Mouse (Mus musculus): ENCODE results near the gene Aff4. TPM values are rescaled to one million over a fixed set of nuclear protein-coding genes. Genes with fewer than 3 reads are reported as not detected.

Gene Aff4
- total and polyA plus RNA-seq, 2 experiments from 2014 or later = 36.0 to 70.1 TPM

DNA sequence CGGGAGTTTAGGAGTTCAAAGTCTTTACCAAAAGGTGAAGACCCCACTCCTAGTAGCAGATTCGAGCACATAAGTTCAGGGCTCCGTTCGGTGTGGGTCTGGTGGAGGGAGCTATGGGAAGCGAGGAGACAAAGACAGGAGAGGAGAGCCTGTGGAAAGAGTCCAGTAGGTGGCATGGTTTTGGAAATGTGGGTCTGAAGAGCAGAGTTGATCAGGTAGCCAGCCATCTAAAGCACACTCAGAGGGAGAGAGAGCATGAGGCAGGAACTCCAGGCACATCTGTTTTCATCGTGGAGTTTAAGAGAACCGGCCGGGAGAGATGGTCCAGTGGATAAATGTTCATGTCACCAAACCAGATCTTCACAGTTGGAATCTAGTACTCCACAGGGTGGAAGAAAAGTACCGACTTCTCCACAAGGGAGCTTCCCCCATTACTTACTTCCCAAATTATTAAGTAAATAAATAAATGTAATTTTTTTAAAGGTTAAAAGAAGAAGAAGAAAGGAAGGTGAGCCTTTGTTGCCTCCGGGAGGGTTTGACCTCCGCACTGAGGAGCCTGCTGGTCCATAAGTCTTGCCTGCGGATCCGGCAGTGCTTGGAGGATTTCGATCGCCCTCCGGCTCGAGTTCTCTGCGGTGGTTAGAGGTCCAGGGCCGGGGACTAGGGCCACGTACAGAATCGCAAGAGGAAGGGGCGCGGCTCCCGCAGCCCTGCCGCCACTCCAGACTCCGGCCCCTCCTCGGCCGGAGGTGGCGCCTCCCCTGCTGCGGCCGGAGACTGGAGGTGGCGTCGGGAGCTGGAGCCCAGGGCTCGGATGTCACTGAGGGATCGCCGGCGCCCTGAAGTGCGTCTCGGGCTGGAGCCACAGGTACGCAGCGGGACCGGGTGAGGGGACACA lies 106.1 kb downstream of the Aff4 start, which contains the start of the genes Gm10447 and Shroom1:
Gene Gm10447, minus strand, starts transcription at position 637 of the 898 bp plus-strand sequence.
Gene Shroom1, plus strand, starts transcription at position 732 of the 898 bp plus-strand sequence.
- peak within 1 kb of the TSS; percentile 92 for H3K4me2 ChIP-seq (ENCODE audit: low read depth, low read length)
- no peak within 1 kb of the TSS for H3K27ac ChIP-seq (ENCODE audit: low read depth)
- peak; percentile 84 for ATAC-seq (ENCODE audit: insufficient read depth, low read depth)

DNA sequence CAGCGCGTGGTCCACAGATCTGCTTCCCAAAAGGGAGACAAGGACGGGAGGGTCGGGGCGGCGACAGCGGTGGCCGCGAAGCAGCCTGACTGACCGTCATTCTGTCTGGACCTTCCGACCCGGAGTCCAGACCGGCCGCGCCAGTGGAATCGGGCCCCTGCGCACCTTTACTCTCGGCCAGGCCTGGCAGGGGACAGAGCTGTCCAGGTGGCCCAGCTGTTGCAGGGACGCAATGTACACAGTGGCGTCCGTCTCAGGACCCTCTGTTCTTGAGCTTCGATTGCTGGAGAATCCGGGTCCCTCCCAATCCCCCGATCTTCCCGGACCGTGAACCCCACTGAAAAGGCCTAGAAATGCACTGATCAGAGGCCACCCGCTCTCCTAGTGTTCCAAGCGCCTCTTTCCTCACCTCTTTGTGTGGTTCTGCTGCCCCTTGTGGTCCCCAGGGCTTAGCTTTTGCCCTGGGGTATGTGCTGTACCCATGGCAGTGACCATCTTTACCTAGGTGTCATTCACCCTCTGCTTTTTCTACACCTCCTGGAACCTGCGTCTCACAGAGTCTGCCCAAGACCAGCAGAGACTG lies 106.8 kb downstream of the Aff4 start:
- 8% methylated on average over 28 of the region's 29 CpGs for WGBS
- TF ChIP-seq EP300 (IDR thresholded peaks at IDR 0.05; ENCODE audit: low read depth) (no peak), CTCF (IDR thresholded peaks at IDR 0.05; ENCODE audit: low read depth) (peak; percentile 9; the same call in 1 of the 2 replicates)
- DNase-seq (ENCODE audit: low spot score) (no peak), ATAC-seq (ENCODE audit: insufficient read depth, low read depth) (peak; percentile 22; the same call in 1 of the 2 replicates)
- H3K4me3 ChIP-seq (ENCODE audit: low read depth, low read length) = peak overlapping the region; percentile 60
- no peaks in the 10 kb centered on the region for H3K36me3 ChIP-seq (replicated peaks; ENCODE audit: control insufficient read depth, insufficient read depth, low read length)
- peaks cover 13% of the 10 kb centered on the region for H3K27me3 ChIP-seq (ENCODE audit: control insufficient read depth, insufficient read depth, low read length)
- peak overlapping the region; percentile 27 for H3K9ac ChIP-seq (replicated peaks; ENCODE audit: low read depth, low read length)
- no peaks in the 10 kb centered on the region for H3K9me3 ChIP-seq (replicated peaks; ENCODE audit: control insufficient read depth, low read length)
- no peaks in the 10 kb centered on the region for H3K4me1 ChIP-seq (ENCODE audit: control insufficient read depth, insufficient read depth)
- H3K4me2 ChIP-seq (ENCODE audit: low read depth, low read length) = peak overlapping the region; percentile 92
- H3K27ac ChIP-seq (ENCODE audit: low read depth) = no peak overlapping the region

More for the DNA sequence above, 106.1 kb downstream of the Aff4 start, which contains the start of the genes Gm10447 and Shroom1:
- H3K9ac ChIP-seq (replicated peaks; ENCODE audit: low read depth, low read length) = peak within 1 kb of the TSS; percentile 27
- no peaks in the 10 kb centered on the region for H3K36me3 ChIP-seq (replicated peaks; ENCODE audit: control insufficient read depth, insufficient read depth, low read length)
- peak; percentile 39 for TF ChIP-seq CTCF (IDR thresholded peaks at IDR 0.05; ENCODE audit: low read depth)
- TF ChIP-seq EP300 (IDR thresholded peaks at IDR 0.05; ENCODE audit: low read depth) = no peak
- no peaks in the 10 kb centered on the region for H3K4me1 ChIP-seq (ENCODE audit: control insufficient read depth, insufficient read depth)
- peak; percentile 59 for DNase-seq (ENCODE audit: low spot score)
- 3% methylated on average over 42 of the region's 42 CpGs for WGBS
- H3K27me3 ChIP-seq (ENCODE audit: control insufficient read depth, insufficient read depth, low read length) = peaks cover 5% of the 10 kb centered on the region; the same call in 1 of the 2 replicates
- H3K4me3 ChIP-seq (ENCODE audit: low read depth, low read length) = peak within 1 kb of the TSS; percentile 60
- H3K9me3 ChIP-seq (replicated peaks; ENCODE audit: control insufficient read depth, low read length) = no peaks in the 10 kb centered on the region

DNA sequence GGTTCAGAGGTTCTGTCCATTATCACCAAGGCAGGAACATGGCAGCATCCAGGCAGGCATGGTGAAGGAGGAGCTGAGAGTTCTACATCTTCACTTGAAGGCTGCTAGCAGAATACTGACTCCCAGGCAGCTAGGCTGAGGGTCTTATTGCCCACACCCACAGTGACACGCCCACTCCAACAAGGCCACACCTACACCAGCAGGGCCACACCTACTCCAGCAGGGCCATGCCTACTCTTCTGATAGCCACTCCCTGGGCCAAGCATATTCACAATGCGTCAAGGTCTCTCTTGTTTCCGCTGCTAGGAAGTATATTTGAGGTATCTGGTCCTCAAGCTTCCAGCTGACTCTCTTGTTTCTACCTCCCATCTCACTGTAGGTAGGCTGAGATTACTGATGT lies 108.4 kb downstream of the Aff4 start:
- H3K36me3 ChIP-seq (replicated peaks; ENCODE audit: control insufficient read depth, insufficient read depth, low read length) = no peaks in the 10 kb centered on the region
- no peak overlapping the region for H3K4me3 ChIP-seq (ENCODE audit: low read depth, low read length)
- no peak overlapping the region for H3K9ac ChIP-seq (replicated peaks; ENCODE audit: low read depth, low read length)
- TF ChIP-seq EP300 (IDR thresholded peaks at IDR 0.05; ENCODE audit: low read depth) = no peak
- no peak for TF ChIP-seq CTCF (IDR thresholded peaks at IDR 0.05; ENCODE audit: low read depth)
- ATAC-seq (ENCODE audit: insufficient read depth, low read depth) = no peak
- DNase-seq (ENCODE audit: low spot score) = no peak
- no peak overlapping the region for H3K4me2 ChIP-seq (ENCODE audit: low read depth, low read length)
- WGBS = 72% methylated on average over 3 of the region's 3 CpGs
- H3K27ac ChIP-seq (ENCODE audit: low read depth) = no peak overlapping the region
- no peaks in the 10 kb centered on the region for H3K9me3 ChIP-seq (replicated peaks; ENCODE audit: control insufficient read depth, low read length)
- H3K27me3 ChIP-seq (ENCODE audit: control insufficient read depth, insufficient read depth, low read length) = peaks cover 27% of the 10 kb centered on the region
- no peaks in the 10 kb centered on the region for H3K4me1 ChIP-seq (ENCODE audit: control insufficient read depth, insufficient read depth)

DNA sequence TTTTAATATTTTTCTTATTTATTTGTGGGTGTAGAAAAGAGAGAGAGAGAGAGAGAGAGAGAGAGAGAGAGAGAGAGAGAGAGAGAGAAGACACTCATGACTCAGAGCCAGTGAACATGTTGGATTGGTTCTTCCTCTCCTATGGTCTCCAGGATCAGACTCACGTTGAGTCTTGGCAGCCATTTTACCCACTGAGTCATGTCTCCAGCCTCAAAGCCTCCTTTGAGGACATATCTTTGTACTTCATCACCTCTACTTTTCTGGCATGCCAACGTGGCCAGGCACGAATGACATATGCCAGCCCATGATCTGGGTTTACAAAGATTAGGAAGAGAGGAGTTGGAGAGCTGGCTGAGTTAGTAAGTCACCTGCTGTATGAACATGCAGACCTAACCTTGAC lies 109.6 kb downstream of the Aff4 start:
- no peak overlapping the region for H3K27ac ChIP-seq (ENCODE audit: low read depth)
- no peak for ATAC-seq (ENCODE audit: insufficient read depth, low read depth)
- H3K36me3 ChIP-seq (replicated peaks; ENCODE audit: control insufficient read depth, insufficient read depth, low read length) = no peaks in the 10 kb centered on the region
- WGBS = 45% methylated on average over 3 of the region's 3 CpGs
- DNase-seq (ENCODE audit: low spot score) = no peak
- TF ChIP-seq CTCF (IDR thresholded peaks at IDR 0.05; ENCODE audit: low read depth) (no peak), EP300 (IDR thresholded peaks at IDR 0.05; ENCODE audit: low read depth) (no peak)
- H3K4me3 ChIP-seq (ENCODE audit: low read depth, low read length) = no peak overlapping the region
- H3K9me3 ChIP-seq (replicated peaks; ENCODE audit: control insufficient read depth, low read length) = no peaks in the 10 kb centered on the region
- no peaks in the 10 kb centered on the region for H3K4me1 ChIP-seq (ENCODE audit: control insufficient read depth, insufficient read depth)
- peaks cover 39% of the 10 kb centered on the region for H3K27me3 ChIP-seq (ENCODE audit: control insufficient read depth, insufficient read depth, low read length)
- no peak overlapping the region for H3K4me2 ChIP-seq (ENCODE audit: low read depth, low read length)
- no peak overlapping the region for H3K9ac ChIP-seq (replicated peaks; ENCODE audit: low read depth, low read length)

DNA sequence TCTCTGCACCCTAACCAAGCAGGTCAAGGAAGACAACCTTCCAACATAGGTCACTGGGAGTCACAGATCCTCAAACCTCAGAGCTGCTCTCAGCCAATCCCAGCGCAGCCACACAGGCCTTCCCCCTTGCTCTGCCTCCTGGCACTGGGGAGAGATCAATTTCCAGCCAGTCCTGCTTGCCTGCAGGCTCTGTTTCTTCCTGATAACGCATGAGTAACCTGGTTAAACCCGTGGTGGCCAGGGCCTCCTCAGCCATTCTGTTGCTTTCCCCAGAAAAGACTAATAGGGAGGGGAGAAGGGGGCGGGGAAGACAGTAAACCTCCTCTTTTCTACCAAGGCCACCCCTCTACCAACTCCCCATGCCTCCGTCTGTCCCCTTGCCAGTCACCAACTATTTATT lies 111.1 kb downstream of the Aff4 start:
- WGBS = 51% methylated on average over 5 of the region's 5 CpGs
- Histone ChIP-seq H3K9ac (replicated peaks; ENCODE audit: low read depth, low read length) (no peak overlapping the region), H3K9me3 (replicated peaks; ENCODE audit: control insufficient read depth, low read length) (no peaks in the 10 kb centered on the region), H3K27me3 (ENCODE audit: control insufficient read depth, insufficient read depth, low read length) (peaks cover 52% of the 10 kb centered on the region), H3K36me3 (replicated peaks; ENCODE audit: control insufficient read depth, insufficient read depth, low read length) (no peaks in the 10 kb centered on the region), H3K4me2 (ENCODE audit: low read depth, low read length) (no peak overlapping the region), H3K4me3 (ENCODE audit: low read depth, low read length) (no peak overlapping the region), H3K27ac (ENCODE audit: low read depth) (no peak overlapping the region), H3K4me1 (ENCODE audit: control insufficient read depth, insufficient read depth) (no peaks in the 10 kb centered on the region)
- ATAC-seq (ENCODE audit: insufficient read depth, low read depth) (no peak), DNase-seq (ENCODE audit: low spot score) (no peak)
- no peak for TF ChIP-seq EP300 (IDR thresholded peaks at IDR 0.05; ENCODE audit: low read depth)
